In genomic region chr13:45938083-45938482, GRCm38 (mm10) we compare ENCODE assay signal across 22 mouse cellular contexts.
"Had no signal": no experiment of that assay in that cellular context is flagged by ENCODE, and none has a peak within 500 bp of the region (broad histone marks: within the 10 kb centered on the region; RNA-seq: fewer than 3 reads in every experiment).

No protein-coding gene starts in this region.

- H3K27ac ChIP-seq: heart, embryonic 10.5 days; hindbrain, embryonic 10.5 days; hindbrain, embryonic 12.5 days; hindbrain, embryonic 14.5 days; kidney, postnatal 0 days; limb, embryonic 13.5 days; limb, embryonic 15.5 days; liver, embryonic 12.5 days; liver, embryonic 14.5 days had no signal

- H3K4me2 ChIP-seq: heart, embryonic 12.5 days; hindbrain, embryonic 12.5 days; hindbrain, embryonic 14.5 days; limb, embryonic 13.5 days; limb, embryonic 15.5 days; liver, embryonic 12.5 days had no signal

- H3K4me1 ChIP-seq: hindbrain, embryonic 10.5 days; hindbrain, embryonic 12.5 days; limb, embryonic 13.5 days; limb, embryonic 15.5 days had no signal

- ATAC-seq: forebrain, embryonic 16.5 days; hindbrain, embryonic 16.5 days; intestine, embryonic 16.5 days; liver, embryonic 12.5 days had no signal

- H3K36me3 ChIP-seq: hindbrain, embryonic 10.5 days; hindbrain, embryonic 12.5 days; limb, embryonic 15.5 days; liver, embryonic 12.5 days had no signal

- H3K9me3 ChIP-seq: heart, embryonic 10.5 days; heart, embryonic 12.5 days; hindbrain, embryonic 10.5 days; hindbrain, embryonic 12.5 days; limb, embryonic 13.5 days; limb, embryonic 15.5 days; liver, embryonic 12.5 days had no signal

- H3K27me3 ChIP-seq: heart, embryonic 12.5 days; hindbrain, embryonic 12.5 days; limb, embryonic 13.5 days; limb, embryonic 15.5 days; liver, embryonic 12.5 days had no signal

- H3K9ac ChIP-seq: heart, embryonic 12.5 days; hindbrain, embryonic 12.5 days; hindbrain, embryonic 14.5 days; limb, embryonic 13.5 days; limb, embryonic 15.5 days; liver, embryonic 12.5 days; liver, embryonic 14.5 days had no signal

- DNase-seq: gastrocnemius, postnatal 14 days; gastrocnemius, postnatal 36 days; heart, adult 18-20 months; heart, postnatal 10 days; heart, postnatal 4 days; layer of hippocampus, adult 9-11 months; layer of hippocampus, postnatal 36 days; left cerebral cortex, postnatal 4 days; lung, adult 18-20 months had no signal

- H3K4me3 ChIP-seq: heart, embryonic 10.5 days; heart, embryonic 12.5 days; hindbrain, embryonic 10.5 days; hindbrain, embryonic 12.5 days; limb, embryonic 13.5 days; limb, embryonic 15.5 days; liver, embryonic 12.5 days had no signal
